Mouse (Mus musculus) embryonic fibroblast, embryonic 13.5 days (primary cell): Measurements from ENCODE around the gene Nfya.

Experiments used
- CTCF ChIP-seq: IDR thresholded peaks from 2 replicates; pipeline ENCODE4 v1.5.1; 2011; ENCODE audit warnings: mild to moderate bottlenecking, control low read depth, low read length, moderate library complexity, borderline replicate concordance; ENCODE audit not compliant: insufficient read depth
- POLR2A ChIP-seq: IDR thresholded peaks from 2 replicates; pipeline ENCODE4 v1.6.1; 2011; ENCODE audit warnings: low read depth, mild to moderate bottlenecking, control low read depth, low read length, moderate library complexity

DNA sequence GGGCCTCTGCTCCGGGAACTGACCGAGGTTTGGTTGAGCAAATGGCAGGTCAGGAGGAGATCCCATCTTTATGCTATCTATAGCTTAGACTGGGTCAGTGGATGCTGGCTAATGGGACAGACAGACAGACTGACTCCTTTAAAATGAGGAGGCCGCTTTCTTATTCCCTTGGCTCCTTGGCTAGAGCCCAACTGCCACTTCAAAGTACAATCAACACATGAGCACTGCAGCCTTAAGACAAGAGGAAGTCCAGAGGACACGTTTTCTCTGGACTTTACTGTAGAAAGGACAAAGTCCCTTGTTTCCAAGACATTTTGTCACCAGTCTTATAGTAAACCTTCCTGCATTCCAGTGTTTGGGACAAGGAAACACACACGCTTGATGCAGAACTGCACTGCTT, 18.3 kb downstream of the Nfya start:
- TF ChIP-seq CTCF (no peak), POLR2A (no peak)
